Mouse (Mus musculus) liver, adult 2 months (tissue): ENCODE measurements around the gene Kif18b.
A peak's percentile ranks its signal among the peaks of the same experiment; 100 is the strongest.

Source experiments
- CTCF ChIP-seq: fragments of 200-500 bp; IDR thresholded peaks from 2 replicates; pipeline ENCODE4 v1.5.1; 2011; ENCODE audit warnings: low read depth, low read length, control low read depth
- POLR2A ChIP-seq: fragments of 200-500 bp; IDR thresholded peaks from 2 replicates; pipeline ENCODE4 v1.6.1; 2011; ENCODE audit warnings: low read length, control low read depth; ENCODE audit not compliant: insufficient read depth; ENCODE audit errors: extremely low read depth

DNA sequence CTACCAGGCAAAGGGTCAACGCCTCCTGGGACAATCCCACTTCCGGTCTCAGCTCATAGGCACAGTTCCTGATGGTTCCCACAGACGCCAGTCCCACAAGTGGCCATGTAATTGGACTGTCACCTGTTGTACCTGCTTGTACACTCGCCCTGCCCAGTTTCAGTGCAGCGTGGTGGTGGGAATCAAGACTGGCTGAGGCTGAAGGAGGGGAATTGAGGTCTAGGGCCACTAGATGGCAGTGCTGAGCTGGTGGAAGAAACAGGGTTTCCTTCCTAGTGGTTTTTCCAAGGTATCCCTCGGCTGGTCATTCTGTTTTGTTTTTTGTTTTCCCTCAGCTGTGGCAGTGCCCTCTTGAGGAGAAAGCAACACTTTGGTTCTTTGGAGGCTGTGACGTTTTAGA lies 24.2 kb downstream of the Kif18b start, which contains the start of gene Gfap:
- no peak for TF ChIP-seq POLR2A
- peak; percentile 93 for TF ChIP-seq CTCF
